Mouse (Mus musculus) lung, postnatal 0 days (tissue): ENCODE measurements around the gene Prl3a1. TPM values are rescaled to one million over a fixed set of nuclear protein-coding genes. Genes with fewer than 3 reads are reported as not detected.

Experiments
- ATAC-seq: fragments of 200-750 bp; cut with Nextera tagmentation; 2 replicates; pipeline ENCODE4 v1.8.0; 2017; ENCODE audit warnings: moderate library complexity
- DNase-seq: peaks from one replicate; pipeline ENCODE4 v3.0.0-alpha.2; 2016; ENCODE audit warnings: low spot score
- H3K27ac ChIP-seq: fragments of 300-500 bp; sonication (generic); 2 replicates; pipeline ENCODE4 v1.5.1; 2014; ENCODE audit warnings: antibody characterized with exemption, mild to moderate bottlenecking, low read length, mixed read lengths
- H3K27me3 ChIP-seq: fragments of 300-500 bp; sonication (generic); replicated peaks from 2 replicates; pipeline ENCODE4 v1.6.1; 2014; ENCODE audit warnings: low read length, mixed read lengths; ENCODE audit not compliant: insufficient read depth
- H3K36me3 ChIP-seq: fragments of 300-500 bp; sonication (generic); 2 replicates; pipeline ENCODE4 v1.6.1; 2014; ENCODE audit warnings: low read length, mixed read lengths; ENCODE audit not compliant: insufficient read depth
- H3K4me1 ChIP-seq: fragments of 300-500 bp; sonication (generic); 2 replicates; pipeline ENCODE4 v1.6.1; 2014; ENCODE audit warnings: antibody characterized with exemption, low read depth, low read length, mixed read lengths; ENCODE audit not compliant: insufficient read depth
- H3K4me2 ChIP-seq: fragments of 300-500 bp; sonication (generic); replicated peaks from 2 replicates; pipeline ENCODE4 v1.6.1; 2014; ENCODE audit warnings: low read depth, mild to moderate bottlenecking, low read length, moderate library complexity, mixed read lengths
- H3K4me3 ChIP-seq: fragments of 300-500 bp; sonication (generic); 2 replicates; pipeline ENCODE4 v1.5.1; 2014; ENCODE audit warnings: low read depth, low read length
- H3K9ac ChIP-seq: fragments of 300-500 bp; sonication (generic); replicated peaks from 2 replicates; pipeline ENCODE4 v1.6.1; 2014; ENCODE audit warnings: low read depth, mild to moderate bottlenecking
- H3K9me3 ChIP-seq: fragments of 300-500 bp; sonication (generic); 2 replicates; pipeline ENCODE4 v1.6.1; 2016; ENCODE audit warnings: low read length, mixed read lengths
- CTCF ChIP-seq: IDR thresholded peaks from 2 replicates; pipeline ENCODE4 v1.5.1; 2016; ENCODE audit warnings: antibody characterized with exemption, mild to moderate bottlenecking
- EP300 ChIP-seq: IDR thresholded peaks from 2 replicates; pipeline ENCODE4 v1.6.1; 2016; ENCODE audit warnings: antibody characterized with exemption, mild to moderate bottlenecking, control low read depth
- WGBS: fragments of 180-500 bp; shearing (Covaris S2); extraction: QIAGEN DNeasy Blood & Tissue Kit; methylation state at CpG from one replicate; pipeline ENCODE4 v1.1.7; 2014; 5-methylcytosine and 5-hydroxymethylcytosine counted together
- polyA plus RNA-seq: library from polyadenylated mRNA; unstranded; fragments of >200 nt; fragmentation: Nextera tagmentation; extraction: Ambion mirVana; gene quantifications from 2 replicates; pipeline ENCODE4 v1.2.1, GENCODE M21; 2015

Prl3a1 gene
- polyA plus RNA-seq = not detected in 2 replicates

- no peaks in the 10 kb centered on the region for H3K27me3 ChIP-seq
- DNase-seq = no peak
- H3K4me2 ChIP-seq = no peak within 1 kb of the TSS
- 79% methylated on average over 4 of the region's 4 CpGs for WGBS
- no peak within 1 kb of the TSS for H3K27ac ChIP-seq
- H3K4me3 ChIP-seq = no peak within 1 kb of the TSS
- no peak for ATAC-seq
- H3K9me3 ChIP-seq = no peaks in the 10 kb centered on the region
- no peaks in the 10 kb centered on the region for H3K36me3 ChIP-seq
- TF ChIP-seq EP300 (no peak), CTCF (no peak)
- H3K4me1 ChIP-seq = no peaks in the 10 kb centered on the region
- no peak within 1 kb of the TSS for H3K9ac ChIP-seq
Observed at GRCm38 (mm10) chr13:27259136-27259535, at the start of gene Prl3a1. Prl3a1 (plus strand) TSS chr13:27259436.

- Histone ChIP-seq H3K27me3 (no peaks in the 10 kb centered on the region), H3K4me2 (no peak within 1 kb of the TSS), H3K27ac (no peak within 1 kb of the TSS), H3K9me3 (no peaks in the 10 kb centered on the region), H3K36me3 (no peaks in the 10 kb centered on the region), H3K4me1 (no peaks in the 10 kb centered on the region), H3K9ac (no peak within 1 kb of the TSS), H3K4me3 (no peak within 1 kb of the TSS)
- DNase-seq = no peak
- ATAC-seq = no peak
- TF ChIP-seq CTCF (no peak), EP300 (no peak)
- 96% methylated on average over 1 of the region's 1 CpGs for WGBS
Observed at GRCm38 (mm10) chr13:27241547-27241946, 17.7 kb upstream of the Prl3a1 start, which contains the start of gene Prl3b1. Prl3b1 (plus strand) TSS chr13:27241847.

- H3K9ac ChIP-seq = no peak within 1 kb of the TSS
- H3K4me1 ChIP-seq = no peaks in the 10 kb centered on the region
- H3K9me3 ChIP-seq = no peaks in the 10 kb centered on the region
- H3K4me2 ChIP-seq = no peak within 1 kb of the TSS
- TF ChIP-seq CTCF = no peak
- TF ChIP-seq EP300 = no peak
- WGBS = 64% methylated on average over 7 of the region's 7 CpGs
- no peaks in the 10 kb centered on the region for H3K27me3 ChIP-seq
- H3K36me3 ChIP-seq = no peaks in the 10 kb centered on the region
- H3K27ac ChIP-seq = no peak within 1 kb of the TSS
- DNase-seq = no peak
- no peak for ATAC-seq
- no peak within 1 kb of the TSS for H3K4me3 ChIP-seq
Observed at GRCm38 (mm10) chr13:27312334-27313225, 53.3 kb downstream of the Prl3a1 start, which contains the start of gene Prl6a1. Prl6a1 (plus strand) TSS chr13:27312627.

Other genes starting within 250 kb of the Prl3a1 start
- gene Prl, start 201.9 kb upstream of the Prl3a1 start, polyA plus RNA-seq = not detected in 2 replicates
- gene Prl3d1, start 165.2 kb upstream of the Prl3a1 start, polyA plus RNA-seq = not detected in 2 replicates
- gene Prl3d2, start 137.7 kb upstream of the Prl3a1 start, polyA plus RNA-seq = not detected in 2 replicates
- not detected in 2 replicates for gene Prl3d3, start 102.6 kb upstream of the Prl3a1 start, polyA plus RNA-seq
- not detected in 2 replicates for gene Prl3c1, start 62.8 kb upstream of the Prl3a1 start, polyA plus RNA-seq
- not detected in 2 replicates for gene Prl3b1, start 17.6 kb upstream of the Prl3a1 start, polyA plus RNA-seq
- gene Prl6a1, start 53.2 kb downstream of the Prl3a1 start, polyA plus RNA-seq = not detected in 2 replicates
- not detected in 2 replicates for gene Prl8a2, start 86.2 kb downstream of the Prl3a1 start, polyA plus RNA-seq
- gene Prl2b1, start 131.4 kb downstream of the Prl3a1 start, polyA plus RNA-seq = not detected in 2 replicates
- not detected in 2 replicates for gene Prl8a6, start 179.3 kb downstream of the Prl3a1 start, polyA plus RNA-seq